Mouse (Mus musculus): ENCODE measurements at regions not wholly inside any gene's neighbourhood (a gene's known extent, or its start where the extent isn't known, plus 50 kb on each side); places are given as distances from the start of the nearest gene placed in this dataset.

- Histone ChIP-seq H3K9me3 (replicated peaks) (no peaks in the 10 kb centered on the region), H3K27me3 (ENCODE audit: low read depth, poor library complexity, severe bottlenecking) (0 out of 2 replicates have a peak, but pooled peaks cover 7% of the 10 kb centered on the region), H3K4me3 (no peak overlapping the region), H3K36me3 (no peaks in the 10 kb centered on the region), H3K4me1 (peaks cover 13% of the 10 kb centered on the region), H3K27ac (replicated peaks) (no peak overlapping the region)
- no peak for DNase-seq (ENCODE audit: low spot score)
- WGBS = 84% methylated on average over 12 of the region's 12 CpGs
These were observed 198.4 kb downstream of the Tshz3 start for GRCm38 (mm10) chr7:36896339-36896738.

DNA sequence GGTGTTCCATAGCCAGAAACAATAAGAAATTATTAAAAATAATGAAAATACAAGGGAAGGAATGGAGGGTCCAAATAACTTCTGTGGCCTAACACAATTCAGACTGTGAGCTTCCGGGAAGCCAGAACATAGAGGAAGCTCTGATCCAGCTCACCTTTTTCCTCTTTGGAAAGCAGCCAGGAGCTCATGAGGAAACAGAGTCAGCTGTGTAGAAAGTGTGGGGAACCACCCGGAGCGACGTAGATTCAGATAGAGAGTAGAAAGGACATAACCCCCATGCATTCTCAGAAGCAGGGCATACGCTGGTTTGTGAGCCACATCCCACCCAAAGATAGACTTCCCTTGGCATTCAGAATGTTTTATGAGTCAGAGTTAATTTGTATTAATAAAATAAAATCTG lies 203.6 kb downstream of the Tshz3 start:
- WGBS = 89% methylated on average over 5 of the region's 5 CpGs
- H3K27me3 ChIP-seq (ENCODE audit: low read depth, poor library complexity, severe bottlenecking) = no peaks in the 10 kb centered on the region
- no peak overlapping the region for H3K27ac ChIP-seq (replicated peaks)
- DNase-seq (ENCODE audit: low spot score) = no peak
- H3K36me3 ChIP-seq = no peaks in the 10 kb centered on the region
- 0 out of 2 replicates have a peak, but pooled peaks cover 4% of the 10 kb centered on the region for H3K4me1 ChIP-seq
- no peak overlapping the region for H3K4me3 ChIP-seq
- no peaks in the 10 kb centered on the region for H3K9me3 ChIP-seq (replicated peaks)

DNA sequence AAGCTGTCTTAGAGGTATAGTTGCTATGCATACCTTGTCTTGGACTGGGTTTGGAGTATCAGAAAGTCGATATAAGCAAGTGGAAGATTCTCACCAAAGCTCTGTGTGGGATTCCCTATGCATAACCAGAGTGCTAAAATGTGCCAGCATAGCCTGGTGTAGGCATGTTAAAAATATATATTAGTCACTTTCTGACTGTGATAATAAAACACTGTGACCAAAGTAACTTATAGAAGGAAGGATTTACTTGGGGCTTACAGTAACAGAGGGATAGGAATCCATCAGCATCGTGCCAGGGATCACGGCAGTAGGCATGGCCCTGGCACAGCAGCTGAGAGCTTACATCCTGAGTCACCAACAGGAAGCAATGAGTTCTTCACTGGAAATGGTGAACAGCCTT lies 215.4 kb downstream of the Tshz3 start:
- no peaks in the 10 kb centered on the region for H3K36me3 ChIP-seq
- H3K4me3 ChIP-seq = no peak overlapping the region
- 93% methylated on average over 3 of the region's 3 CpGs for WGBS
- no peak overlapping the region for H3K27ac ChIP-seq (replicated peaks)
- no peak for DNase-seq (ENCODE audit: low spot score)
- no peaks in the 10 kb centered on the region for H3K4me1 ChIP-seq
- H3K9me3 ChIP-seq (replicated peaks) = no peaks in the 10 kb centered on the region
- H3K27me3 ChIP-seq (ENCODE audit: low read depth, poor library complexity, severe bottlenecking) = no peaks in the 10 kb centered on the region

GRCm38 (mm10) chr7:36914261-36914660 lies 216.3 kb downstream of the Tshz3 start:
- DNase-seq (ENCODE audit: low spot score) = no peak
- 90% methylated on average over 9 of the region's 9 CpGs for WGBS
- Histone ChIP-seq H3K36me3 (no peaks in the 10 kb centered on the region), H3K4me3 (no peak overlapping the region), H3K9me3 (replicated peaks) (no peaks in the 10 kb centered on the region), H3K4me1 (no peaks in the 10 kb centered on the region), H3K27me3 (ENCODE audit: low read depth, poor library complexity, severe bottlenecking) (no peaks in the 10 kb centered on the region), H3K27ac (replicated peaks) (no peak overlapping the region)

DNA sequence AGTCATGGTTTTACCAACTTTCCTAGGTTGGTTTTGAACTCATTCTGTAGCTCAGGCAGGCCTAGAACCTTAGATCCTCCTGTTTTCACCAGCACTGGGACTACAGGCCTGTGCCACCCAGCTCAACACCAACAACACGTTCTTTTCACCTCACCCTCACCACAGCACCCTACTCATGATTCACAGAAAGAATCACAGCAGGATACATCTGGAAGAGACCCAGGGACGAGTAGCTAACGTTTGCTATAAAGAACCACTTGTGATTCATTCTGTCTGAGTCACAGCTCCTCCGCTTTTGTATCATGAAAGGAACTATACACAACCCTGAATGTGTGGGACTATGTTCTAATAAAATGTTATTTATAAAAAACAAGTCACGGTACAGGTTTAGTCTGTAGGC lies 217.3 kb downstream of the Tshz3 start:
- no peaks in the 10 kb centered on the region for H3K4me1 ChIP-seq
- no peak overlapping the region for H3K4me3 ChIP-seq
- no peaks in the 10 kb centered on the region for H3K9me3 ChIP-seq (replicated peaks)
- H3K27ac ChIP-seq (replicated peaks) = no peak overlapping the region
- no peaks in the 10 kb centered on the region for H3K36me3 ChIP-seq
- 87% methylated on average over 5 of the region's 5 CpGs for WGBS
- no peaks in the 10 kb centered on the region for H3K27me3 ChIP-seq (ENCODE audit: low read depth, poor library complexity, severe bottlenecking)
- DNase-seq (ENCODE audit: low spot score) = no peak

DNA sequence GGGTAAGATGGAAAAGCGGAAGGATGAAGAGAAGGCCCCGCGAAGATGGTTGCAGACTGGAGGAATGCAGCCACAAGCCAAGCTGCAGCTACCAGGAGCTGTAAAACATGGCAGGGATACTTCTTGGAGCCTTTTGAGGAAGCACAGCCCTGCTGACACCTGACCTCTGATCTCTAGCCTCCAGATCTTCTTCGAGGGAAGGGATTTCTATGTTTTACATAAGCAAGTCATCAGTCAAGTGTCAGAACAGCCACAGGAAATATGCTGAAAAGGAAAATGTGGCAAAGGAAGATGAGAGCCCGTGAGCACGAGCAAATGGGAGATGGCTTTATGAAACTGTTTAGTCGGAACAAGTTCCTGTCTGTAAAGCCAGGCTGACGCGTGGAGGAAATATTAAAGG lies 219.1 kb downstream of the Tshz3 start:
- no peaks in the 10 kb centered on the region for H3K36me3 ChIP-seq
- H3K4me3 ChIP-seq = no peak overlapping the region
- H3K27ac ChIP-seq (replicated peaks) = no peak overlapping the region
- no peaks in the 10 kb centered on the region for H3K27me3 ChIP-seq (ENCODE audit: low read depth, poor library complexity, severe bottlenecking)
- 87% methylated on average over 9 of the region's 9 CpGs for WGBS
- H3K9me3 ChIP-seq (replicated peaks) = no peaks in the 10 kb centered on the region
- H3K4me1 ChIP-seq = no peaks in the 10 kb centered on the region
- no peak for DNase-seq (ENCODE audit: low spot score)

DNA sequence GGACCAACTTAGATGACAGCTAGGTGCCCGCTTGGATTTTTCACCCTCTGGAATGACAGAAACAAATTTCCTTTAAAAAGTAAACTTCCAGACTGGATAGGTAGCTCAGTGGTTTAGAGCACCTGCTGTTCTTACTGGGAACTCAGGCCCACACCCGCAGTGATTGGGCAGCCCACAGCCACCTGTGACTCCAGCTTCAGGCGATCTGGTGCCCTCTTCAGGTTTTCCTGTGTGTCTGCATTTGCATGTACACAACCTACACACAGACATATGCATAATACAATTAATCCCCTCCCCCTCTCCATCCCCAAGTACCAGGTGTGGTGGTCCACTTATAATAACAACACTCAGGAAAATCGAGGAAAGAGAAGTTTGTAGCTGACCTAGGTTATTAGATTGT lies 221.5 kb downstream of the Tshz3 start:
- Histone ChIP-seq H3K36me3 (no peaks in the 10 kb centered on the region), H3K27me3 (ENCODE audit: low read depth, poor library complexity, severe bottlenecking) (no peaks in the 10 kb centered on the region), H3K9me3 (replicated peaks) (no peaks in the 10 kb centered on the region), H3K4me3 (no peak overlapping the region), H3K27ac (replicated peaks) (no peak overlapping the region), H3K4me1 (no peaks in the 10 kb centered on the region)
- WGBS = 81% methylated on average over 4 of the region's 4 CpGs
- no peak for DNase-seq (ENCODE audit: low spot score)

DNA sequence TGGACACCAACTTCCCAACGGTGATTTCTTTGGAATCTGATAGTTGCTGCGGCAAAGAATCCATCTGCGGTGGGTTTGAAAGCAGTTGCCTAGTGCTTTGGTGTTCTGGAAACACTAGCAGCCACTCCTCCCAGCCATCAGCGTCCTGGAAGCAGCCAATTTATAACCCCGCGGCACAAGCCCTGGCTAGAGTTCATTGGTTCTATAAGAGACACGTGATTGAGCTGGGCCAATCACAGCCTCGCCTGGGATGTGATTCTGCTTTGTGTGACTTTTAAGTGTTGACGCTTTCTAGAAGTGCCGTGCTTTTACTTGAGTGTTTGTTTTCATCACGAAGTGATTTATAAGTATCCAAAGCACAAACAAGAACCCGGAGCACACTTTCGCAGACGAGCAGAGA lies 223.1 kb downstream of the Tshz3 start:
- WGBS = 88% methylated on average over 14 of the region's 14 CpGs

GRCm38 (mm10) chr7:36933490-36933889 lies 235.6 kb downstream of the Tshz3 start:
- H3K4me1 ChIP-seq = peaks cover 16% of the 10 kb centered on the region
- no peaks in the 10 kb centered on the region for H3K27me3 ChIP-seq (ENCODE audit: low read depth, poor library complexity, severe bottlenecking)
- no peak overlapping the region for H3K4me3 ChIP-seq
- no peaks in the 10 kb centered on the region for H3K36me3 ChIP-seq
- no peak overlapping the region for H3K27ac ChIP-seq (replicated peaks)
- H3K9me3 ChIP-seq (replicated peaks) = no peaks in the 10 kb centered on the region
- WGBS = 83% methylated on average over 3 of the region's 4 CpGs
- DNase-seq (ENCODE audit: low spot score) = no peak

More for the DNA sequence above, 223.1 kb downstream of the Tshz3 start:
- Histone ChIP-seq H3K27me3 (ENCODE audit: low read depth, poor library complexity, severe bottlenecking) (no peaks in the 10 kb centered on the region), H3K9me3 (replicated peaks) (no peaks in the 10 kb centered on the region), H3K4me1 (no peaks in the 10 kb centered on the region), H3K36me3 (no peaks in the 10 kb centered on the region), H3K27ac (replicated peaks) (no peak overlapping the region), H3K4me3 (no peak overlapping the region)
- no peak for DNase-seq (ENCODE audit: low spot score)

DNA sequence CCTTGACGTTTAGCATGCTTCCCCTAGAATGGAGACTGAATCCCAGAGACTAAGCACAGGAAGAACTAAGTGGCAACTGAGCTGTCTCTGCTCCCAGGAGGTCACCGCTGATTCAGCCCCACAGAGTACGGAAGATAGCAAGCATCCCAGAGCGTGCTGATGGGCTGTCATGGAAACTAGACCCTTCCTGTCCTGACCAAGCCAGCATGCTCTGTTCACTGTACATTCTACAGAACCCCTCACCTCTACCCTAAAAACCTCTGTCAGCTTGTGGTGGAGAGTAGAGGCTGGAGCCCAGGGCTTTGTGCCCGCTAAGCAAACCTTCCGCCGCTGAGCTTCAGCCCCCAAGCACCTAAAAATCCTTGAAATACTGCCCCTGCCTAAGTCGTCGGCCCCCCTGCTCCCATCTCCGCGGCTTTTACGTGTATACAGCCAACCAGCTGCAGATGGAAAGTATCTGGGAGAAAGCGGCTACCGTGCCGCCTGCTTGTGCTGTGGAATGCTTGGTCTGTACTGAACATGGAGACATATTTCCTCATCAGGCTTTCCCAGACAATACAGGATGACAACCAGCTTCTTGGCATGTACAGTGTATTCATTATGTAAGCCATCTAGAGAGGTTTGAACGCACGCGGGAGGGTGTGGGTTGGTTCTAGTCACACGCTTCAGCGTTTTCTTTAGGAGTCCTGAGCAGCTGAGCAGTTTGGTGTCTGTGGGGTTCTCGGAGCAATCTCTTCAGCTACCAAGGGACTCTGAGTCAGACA lies 237.1 kb downstream of the Tshz3 start:
- H3K27me3 ChIP-seq (ENCODE audit: low read depth, poor library complexity, severe bottlenecking) = no peaks in the 10 kb centered on the region
- H3K27ac ChIP-seq (replicated peaks) = no peak overlapping the region
- H3K4me3 ChIP-seq = no peak overlapping the region
- no peak for DNase-seq (ENCODE audit: low spot score)
- H3K36me3 ChIP-seq = no peaks in the 10 kb centered on the region
- peaks cover 4% of the 10 kb centered on the region; the same call in 1 of the 2 replicates for H3K4me1 ChIP-seq
- no peaks in the 10 kb centered on the region for H3K9me3 ChIP-seq (replicated peaks)
- WGBS = 87% methylated on average over 21 of the region's 21 CpGs

DNA sequence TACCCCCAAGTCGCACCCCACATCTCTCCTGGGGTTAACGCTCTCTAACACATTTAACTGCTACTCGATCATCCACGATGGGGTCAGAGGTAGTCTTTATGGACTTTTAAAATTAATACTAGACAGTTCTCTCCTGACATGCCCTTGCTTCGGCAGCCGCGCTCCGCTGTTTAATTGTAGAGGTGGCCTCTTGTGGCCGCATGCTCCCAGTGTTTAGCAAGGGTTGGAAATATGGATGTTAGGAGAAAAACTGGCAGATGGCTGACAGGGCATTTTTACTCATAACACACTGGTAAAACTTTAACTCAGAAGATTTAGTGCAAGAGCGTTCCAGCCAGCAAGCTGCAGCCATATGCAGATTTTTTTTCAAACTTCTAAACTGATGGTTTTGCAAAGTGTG lies 242.7 kb downstream of the Tshz3 start:
- no peak overlapping the region for H3K4me3 ChIP-seq
- H3K4me1 ChIP-seq = peaks cover 6% of the 10 kb centered on the region; the same call in 1 of the 2 replicates
- H3K9me3 ChIP-seq (replicated peaks) = no peaks in the 10 kb centered on the region
- no peak overlapping the region for H3K27ac ChIP-seq (replicated peaks)
- no peaks in the 10 kb centered on the region for H3K27me3 ChIP-seq (ENCODE audit: low read depth, poor library complexity, severe bottlenecking)
- WGBS = 93% methylated on average over 10 of the region's 10 CpGs
- H3K36me3 ChIP-seq = no peaks in the 10 kb centered on the region
- no peak for DNase-seq (ENCODE audit: low spot score)

DNA sequence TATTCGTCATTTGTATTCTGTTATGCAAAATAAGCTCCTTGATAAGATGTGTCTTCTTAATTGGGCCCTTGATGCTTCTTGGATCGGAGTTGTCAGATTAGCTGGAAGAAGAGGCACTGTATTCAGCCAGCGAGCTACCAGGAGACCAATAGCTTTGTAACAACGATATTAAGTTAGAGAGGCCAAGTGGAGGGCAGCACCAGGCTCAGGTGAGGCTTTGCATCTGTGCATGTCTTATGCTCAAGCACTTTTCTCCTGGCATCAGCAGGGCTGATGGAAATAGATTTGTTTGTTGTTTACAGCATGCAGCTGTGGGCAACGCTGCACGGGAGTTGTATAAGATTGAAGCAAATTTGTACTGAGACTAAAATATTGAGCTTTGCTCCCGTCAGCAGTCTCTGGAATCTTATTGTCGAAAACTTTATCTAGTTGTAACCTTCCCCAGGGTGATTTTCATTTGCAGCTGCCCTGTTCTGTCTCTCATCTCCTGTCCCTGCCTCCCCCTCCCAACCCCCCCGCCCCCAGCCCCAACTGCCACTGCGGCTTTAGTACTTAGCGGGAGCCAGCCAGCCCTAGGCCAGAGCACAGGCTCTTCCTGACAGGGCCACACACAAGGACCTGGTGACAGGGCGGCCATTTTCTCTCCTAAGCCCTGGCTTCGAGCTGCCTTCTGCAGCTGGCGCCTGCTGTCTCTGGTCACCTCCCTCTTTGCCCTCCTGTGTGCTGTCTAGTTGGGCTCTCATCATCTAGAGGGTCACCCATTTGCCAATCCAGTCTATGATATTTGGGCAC lies 247.3 kb downstream of the Tshz3 start:
- Histone ChIP-seq H3K36me3 (no peaks in the 10 kb centered on the region), H3K9me3 (replicated peaks) (no peaks in the 10 kb centered on the region), H3K27me3 (ENCODE audit: low read depth, poor library complexity, severe bottlenecking) (no peaks in the 10 kb centered on the region), H3K27ac (replicated peaks) (0 out of 2 replicates have a peak overlapping the region, but pooled peaks have one; percentile 33), H3K4me1 (peaks cover 6% of the 10 kb centered on the region; the same call in 1 of the 2 replicates), H3K4me3 (no peak overlapping the region)
- peak; percentile 17 for DNase-seq (ENCODE audit: low spot score)
- 82% methylated on average over 14 of the region's 14 CpGs for WGBS

DNA sequence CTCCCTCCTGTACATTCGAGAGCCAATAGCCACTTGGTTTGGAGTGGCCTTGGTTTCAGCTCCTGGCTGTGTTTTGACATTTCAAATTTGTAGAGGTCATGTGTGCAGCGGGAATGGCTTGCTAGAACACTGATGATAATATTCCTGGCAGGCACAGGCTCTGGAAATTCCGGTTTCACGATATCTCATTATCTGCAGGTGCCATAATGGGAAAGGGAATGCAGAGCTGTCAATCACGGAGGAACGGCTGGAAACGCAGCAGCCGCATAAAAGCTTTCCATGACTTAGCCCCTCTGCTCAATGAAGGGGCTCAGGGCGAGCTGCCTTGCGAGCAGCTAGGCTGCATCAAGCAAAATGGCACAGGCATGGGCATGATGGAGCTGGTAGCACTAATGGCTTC lies 251.6 kb downstream of the Tshz3 start:
- Histone ChIP-seq H3K4me3 (no peak overlapping the region), H3K36me3 (no peaks in the 10 kb centered on the region), H3K27me3 (ENCODE audit: low read depth, poor library complexity, severe bottlenecking) (no peaks in the 10 kb centered on the region), H3K4me1 (peaks cover 6% of the 10 kb centered on the region; the same call in 1 of the 2 replicates), H3K27ac (replicated peaks) (no peak overlapping the region), H3K9me3 (replicated peaks) (no peaks in the 10 kb centered on the region)
- DNase-seq (ENCODE audit: low spot score) = no peak
- WGBS = 88% methylated on average over 10 of the region's 10 CpGs
